Mouse (Mus musculus): ENCODE measurements around the gene Cdyl2. TPM values are rescaled to one million over a fixed set of nuclear protein-coding genes. Genes with fewer than 3 reads are reported as not detected.

The Cdyl2 gene
- polyA plus RNA-seq (2015; fragmentation: Nextera tagmentation; extraction: Ambion mirVana), result 9.4 and 10.9 TPM in 2 replicates

- Histone ChIP-seq H3K9ac (peak within 1 kb of the TSS; percentile 87), H3K4me1 (replicated peaks) (peaks cover 9% of the 10 kb centered on the region), H3K27ac (peak within 1 kb of the TSS; percentile 93), H3K4me2 (peak within 1 kb of the TSS; percentile 80), H3K4me3 (peak within 1 kb of the TSS; percentile 74), H3K36me3 (peaks cover 9% of the 10 kb centered on the region), H3K27me3 (peaks cover 16% of the 10 kb centered on the region), H3K9me3 (0 out of 2 replicates have a peak, but pooled peaks cover 10% of the 10 kb centered on the region)
- peak; percentile 94 for ATAC-seq (ENCODE audit: low FRiP score)
- under 1% methylated on average over 121 of the region's 129 CpGs for WGBS
Observed at GRCm38 (mm10) chr8:116732684-116733647, at the start of gene Cdyl2. Cdyl2 (minus strand) TSS chr8:116732991.

GRCm38 (mm10) chr8:116780594-116780993 lies 47.8 kb upstream of the Cdyl2 start:
- H3K27me3 ChIP-seq, result no peaks in the 10 kb centered on the region
- 82% methylated on average over 7 of the region's 8 CpGs for WGBS
- H3K4me3 ChIP-seq, result no peak overlapping the region
- H3K36me3 ChIP-seq, result no peaks in the 10 kb centered on the region
- H3K9me3 ChIP-seq, result no peaks in the 10 kb centered on the region
- no peak for ATAC-seq (ENCODE audit: low FRiP score)
- H3K9ac ChIP-seq, result no peak overlapping the region
- no peak overlapping the region for H3K27ac ChIP-seq
- H3K4me2 ChIP-seq, result no peak overlapping the region
- H3K4me1 ChIP-seq (replicated peaks), result no peaks in the 10 kb centered on the region

- Histone ChIP-seq H3K9me3 (no peaks in the 10 kb centered on the region), H3K4me3 (no peak overlapping the region), H3K9ac (no peak overlapping the region), H3K36me3 (no peaks in the 10 kb centered on the region), H3K27ac (no peak overlapping the region), H3K4me2 (no peak overlapping the region), H3K4me1 (replicated peaks) (no peaks in the 10 kb centered on the region), H3K27me3 (no peaks in the 10 kb centered on the region)
- no peak for ATAC-seq (ENCODE audit: low FRiP score)
- 88% methylated on average over 5 of the region's 5 CpGs for WGBS
Observed at GRCm38 (mm10) chr8:116774220-116774619, 41.4 kb upstream of the Cdyl2 start.

GRCm38 (mm10) chr8:116772727-116773126 lies 39.9 kb upstream of the Cdyl2 start:
- Histone ChIP-seq H3K27me3 (no peaks in the 10 kb centered on the region), H3K9ac (no peak overlapping the region), H3K4me1 (replicated peaks) (no peaks in the 10 kb centered on the region), H3K36me3 (no peaks in the 10 kb centered on the region), H3K4me2 (no peak overlapping the region), H3K9me3 (no peaks in the 10 kb centered on the region), H3K27ac (no peak overlapping the region), H3K4me3 (no peak overlapping the region)
- WGBS, result 93% methylated on average over 9 of the region's 9 CpGs
- ATAC-seq (ENCODE audit: low FRiP score), result no peak

- H3K4me3 ChIP-seq, result no peak overlapping the region
- H3K27ac ChIP-seq, result no peak overlapping the region
- no peaks in the 10 kb centered on the region for H3K4me1 ChIP-seq (replicated peaks)
- ATAC-seq (ENCODE audit: low FRiP score), result no peak
- no peaks in the 10 kb centered on the region for H3K9me3 ChIP-seq
- H3K36me3 ChIP-seq, result no peaks in the 10 kb centered on the region
- no peak overlapping the region for H3K4me2 ChIP-seq
- no peak overlapping the region for H3K9ac ChIP-seq
- WGBS, result 75% methylated on average over 7 of the region's 7 CpGs
- H3K27me3 ChIP-seq, result no peaks in the 10 kb centered on the region
Observed at GRCm38 (mm10) chr8:116771797-116772343, 39.1 kb upstream of the Cdyl2 start.

- no peaks in the 10 kb centered on the region for H3K27me3 ChIP-seq
- H3K4me2 ChIP-seq, result no peak overlapping the region
- WGBS, result 82% methylated on average over 12 of the region's 12 CpGs
- no peaks in the 10 kb centered on the region for H3K36me3 ChIP-seq
- no peak for ATAC-seq (ENCODE audit: low FRiP score)
- no peaks in the 10 kb centered on the region for H3K9me3 ChIP-seq
- H3K27ac ChIP-seq, result no peak overlapping the region
- no peak overlapping the region for H3K9ac ChIP-seq
- no peaks in the 10 kb centered on the region for H3K4me1 ChIP-seq (replicated peaks)
- H3K4me3 ChIP-seq, result no peak overlapping the region
Observed at GRCm38 (mm10) chr8:116770756-116771155, 38.0 kb upstream of the Cdyl2 start.

GRCm38 (mm10) chr8:116756174-116756573 lies 23.4 kb upstream of the Cdyl2 start:
- H3K27me3 ChIP-seq, result no peaks in the 10 kb centered on the region
- H3K4me3 ChIP-seq, result no peak overlapping the region
- 79% methylated on average over 3 of the region's 3 CpGs for WGBS
- no peak overlapping the region for H3K9ac ChIP-seq
- no peaks in the 10 kb centered on the region for H3K36me3 ChIP-seq
- H3K9me3 ChIP-seq, result no peaks in the 10 kb centered on the region
- no peak for ATAC-seq (ENCODE audit: low FRiP score)
- H3K4me1 ChIP-seq (replicated peaks), result no peaks in the 10 kb centered on the region
- no peak overlapping the region for H3K27ac ChIP-seq
- H3K4me2 ChIP-seq, result no peak overlapping the region

GRCm38 (mm10) chr8:116755557-116755956 lies 22.8 kb upstream of the Cdyl2 start:
- H3K9ac ChIP-seq, result no peak overlapping the region
- no peak overlapping the region for H3K4me2 ChIP-seq
- H3K4me3 ChIP-seq, result no peak overlapping the region
- no peak overlapping the region for H3K27ac ChIP-seq
- no peaks in the 10 kb centered on the region for H3K9me3 ChIP-seq
- no peaks in the 10 kb centered on the region for H3K4me1 ChIP-seq (replicated peaks)
- 11% methylated on average over 4 of the region's 4 CpGs for WGBS
- no peaks in the 10 kb centered on the region for H3K36me3 ChIP-seq
- no peaks in the 10 kb centered on the region for H3K27me3 ChIP-seq
- ATAC-seq (ENCODE audit: low FRiP score), result no peak

GRCm38 (mm10) chr8:116740726-116741125 lies 7.9 kb upstream of the Cdyl2 start:
- 96% methylated on average over 1 of the region's 1 CpGs for WGBS
- Histone ChIP-seq H3K27me3 (no peaks in the 10 kb centered on the region), H3K4me1 (replicated peaks) (no peaks in the 10 kb centered on the region), H3K27ac (no peak overlapping the region), H3K36me3 (no peaks in the 10 kb centered on the region), H3K9me3 (no peaks in the 10 kb centered on the region), H3K4me2 (no peak overlapping the region), H3K4me3 (no peak overlapping the region), H3K9ac (no peak overlapping the region)
- no peak for ATAC-seq (ENCODE audit: low FRiP score)

- WGBS, result 73% methylated on average over 5 of the region's 5 CpGs
- Histone ChIP-seq H3K4me1 (replicated peaks) (peaks cover 9% of the 10 kb centered on the region), H3K4me3 (no peak overlapping the region), H3K36me3 (no peaks in the 10 kb centered on the region), H3K27me3 (peaks cover 16% of the 10 kb centered on the region), H3K9me3 (no peaks in the 10 kb centered on the region), H3K27ac (no peak overlapping the region), H3K9ac (no peak overlapping the region), H3K4me2 (no peak overlapping the region)
- no peak for ATAC-seq (ENCODE audit: low FRiP score)
Observed at GRCm38 (mm10) chr8:116735306-116735705, 2.5 kb upstream of the Cdyl2 start.

GRCm38 (mm10) chr8:116734176-116734575 lies 1.4 kb upstream of the Cdyl2 start:
- H3K4me2 ChIP-seq, result no peak overlapping the region
- peaks cover 16% of the 10 kb centered on the region for H3K27me3 ChIP-seq
- peaks cover 9% of the 10 kb centered on the region for H3K4me1 ChIP-seq (replicated peaks)
- no peak overlapping the region for H3K9ac ChIP-seq
- no peak for ATAC-seq (ENCODE audit: low FRiP score)
- H3K27ac ChIP-seq, result no peak overlapping the region
- H3K9me3 ChIP-seq, result 0 out of 2 replicates have a peak, but pooled peaks cover 5% of the 10 kb centered on the region
- 57% methylated on average over 9 of the region's 9 CpGs for WGBS
- H3K4me3 ChIP-seq, result no peak overlapping the region
- peaks cover 4% of the 10 kb centered on the region; the same call in 1 of the 2 replicates for H3K36me3 ChIP-seq

- no peak for ATAC-seq (ENCODE audit: low FRiP score)
- H3K4me2 ChIP-seq, result peak overlapping the region; percentile 80
- peaks cover 16% of the 10 kb centered on the region for H3K27me3 ChIP-seq
- H3K4me3 ChIP-seq, result peak overlapping the region; percentile 74
- peak overlapping the region; percentile 87 for H3K9ac ChIP-seq
- peaks cover 9% of the 10 kb centered on the region for H3K4me1 ChIP-seq (replicated peaks)
- H3K9me3 ChIP-seq, result 0 out of 2 replicates have a peak, but pooled peaks cover 10% of the 10 kb centered on the region
- 20% methylated on average over 3 of the region's 3 CpGs for WGBS
- peaks cover 9% of the 10 kb centered on the region for H3K36me3 ChIP-seq
- peak overlapping the region; percentile 93 for H3K27ac ChIP-seq
Observed at GRCm38 (mm10) chr8:116733648-116734014, 840 bp upstream of the Cdyl2 start.
